10 mouse cellular contexts compared by ENCODE assay signal in the genomic region with DNA sequence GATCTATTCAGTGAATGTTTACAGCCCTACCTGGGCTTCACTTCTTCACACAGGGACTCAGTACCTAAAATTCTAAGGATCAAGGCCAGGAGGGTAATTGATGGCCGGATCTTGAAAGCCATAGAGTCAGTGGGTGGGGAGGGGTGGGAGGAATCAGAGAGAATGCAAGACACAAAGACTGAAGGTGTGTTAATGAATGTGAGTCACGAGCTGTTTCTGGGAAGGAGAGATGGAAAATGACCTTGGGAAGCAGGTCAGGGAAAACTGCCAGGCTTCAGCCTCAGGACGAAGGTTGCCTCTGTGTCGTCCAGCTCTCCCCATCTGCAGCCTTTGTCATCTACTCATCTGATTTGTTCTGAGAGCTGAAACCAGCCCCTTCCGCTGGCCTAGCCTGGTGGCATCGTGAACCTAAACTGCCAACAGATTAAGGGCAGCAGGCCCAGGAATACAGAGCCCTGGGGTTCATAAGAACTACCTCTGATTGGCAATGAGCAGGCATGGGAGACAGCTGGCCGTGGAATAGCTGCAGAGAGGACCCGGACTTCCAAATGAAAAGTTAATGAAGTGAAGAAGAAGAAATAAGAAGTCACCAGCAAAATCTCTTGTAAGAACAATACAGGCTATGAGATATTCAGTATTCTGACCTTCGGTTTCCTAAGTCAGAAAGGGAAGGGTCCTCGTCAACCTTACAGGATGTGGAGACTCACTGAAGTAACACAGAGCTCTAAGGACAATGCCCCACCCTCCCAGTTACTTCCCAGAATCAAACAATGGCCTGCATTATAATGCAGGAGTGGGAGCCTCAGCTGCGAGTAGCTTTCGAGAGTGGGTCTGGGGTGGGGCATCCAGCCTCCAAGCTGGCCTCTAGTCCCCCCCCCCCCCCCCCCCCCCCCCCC.
DNase-seq lines count a peak whose midpoint lies in the region; ATAC-seq and TF ChIP-seq lines count a peak whose summit lies in the region.
"Had no signal": no experiment of that assay in that cellular context is flagged by ENCODE, and none has a peak within 500 bp of the region (broad histone marks: within the 10 kb centered on the region; RNA-seq: fewer than 3 reads in every experiment).

No protein-coding gene starts in this region.

- no peaks in the 10 kb centered on the region for H3K27me3 ChIP-seq in forebrain, embryonic 12.5 days
- no peaks in the 10 kb centered on the region for H3K27me3 ChIP-seq in forebrain, embryonic 14.5 days (replicated peaks; ENCODE audit: control insufficient read depth, insufficient read depth, low read length)
- no peaks in the 10 kb centered on the region for H3K27me3 ChIP-seq in midbrain, embryonic 10.5 days (ENCODE audit: low read depth, poor library complexity, severe bottlenecking)
- no peaks in the 10 kb centered on the region for H3K27me3 ChIP-seq in midbrain, embryonic 11.5 days (ENCODE audit: control insufficient read depth, insufficient read depth, low read length)
- no peaks in the 10 kb centered on the region for H3K27me3 ChIP-seq in hindbrain, postnatal 0 days (ENCODE audit: insufficient read depth, low read length)
- H3K27me3 ChIP-seq in stomach, embryonic 16.5 days (ENCODE audit: control insufficient read depth, insufficient read depth, low read length), result no peaks in the 10 kb centered on the region
- H3K27me3 ChIP-seq: embryonic facial prominence, embryonic 15.5 days; limb, embryonic 13.5 days had no signal

- DNase-seq in forebrain, embryonic 14.5 days (ENCODE audit: low spot score), result no peak
- no peak for DNase-seq in midbrain, embryonic 10.5 days (ENCODE audit: low spot score)
- DNase-seq in midbrain, embryonic 11.5 days (ENCODE audit: low spot score, missing footprints), result no peak
- peak; percentile 25 for DNase-seq in hindbrain, postnatal 0 days (ENCODE audit: low spot score)
- DNase-seq in layer of hippocampus, adult 9-10 months (ENCODE audit: low spot score), result no peak
- no peak for DNase-seq in cerebellum, postnatal 4 days (ENCODE audit: low spot score in 2 of 2)

- no peaks in the 10 kb centered on the region for H3K36me3 ChIP-seq in forebrain, embryonic 12.5 days (replicated peaks)
- H3K36me3 ChIP-seq in forebrain, embryonic 14.5 days (ENCODE audit: control insufficient read depth, insufficient read depth, low read length), result no peaks in the 10 kb centered on the region
- H3K36me3 ChIP-seq in midbrain, embryonic 10.5 days, result no peaks in the 10 kb centered on the region
- H3K36me3 ChIP-seq in midbrain, embryonic 11.5 days (ENCODE audit: control insufficient read depth, insufficient read depth, low read length), result no peaks in the 10 kb centered on the region
- no peaks in the 10 kb centered on the region for H3K36me3 ChIP-seq in hindbrain, postnatal 0 days (ENCODE audit: insufficient read depth, low read length)
- H3K36me3 ChIP-seq in stomach, embryonic 16.5 days (ENCODE audit: control insufficient read depth, insufficient read depth, low read length), result no peaks in the 10 kb centered on the region
- H3K36me3 ChIP-seq: embryonic facial prominence, embryonic 15.5 days; limb, embryonic 13.5 days had no signal

- ATAC-seq in forebrain, embryonic 12.5 days (ENCODE audit: low FRiP score), result no peak
- ATAC-seq in forebrain, embryonic 14.5 days, result no peak
- ATAC-seq in midbrain, embryonic 11.5 days (ENCODE audit: low FRiP score), result no peak
- ATAC-seq in hindbrain, postnatal 0 days, result peak; percentile 49; the same call in 1 of the 2 replicates
- ATAC-seq in stomach, embryonic 16.5 days (ENCODE audit: insufficient read depth, low FRiP score), result no peak; the same call in 1 of the 2 replicates

- TF ChIP-seq CTCF in hindbrain, postnatal 0 days (IDR thresholded peaks at IDR 0.05; ENCODE audit: low read depth), result no peak

- no peak overlapping the region for H3K4me2 ChIP-seq in forebrain, embryonic 12.5 days
- H3K4me2 ChIP-seq in forebrain, embryonic 14.5 days (ENCODE audit: low read length), result no peak overlapping the region
- no peak overlapping the region for H3K4me2 ChIP-seq in midbrain, embryonic 11.5 days
- H3K4me2 ChIP-seq in hindbrain, postnatal 0 days (ENCODE audit: low read depth, low read length), result no peak overlapping the region
- H3K4me2 ChIP-seq in stomach, embryonic 16.5 days (ENCODE audit: low read depth, low read length), result no peak overlapping the region
- H3K4me2 ChIP-seq: embryonic facial prominence, embryonic 15.5 days; limb, embryonic 13.5 days had no signal

- no peak overlapping the region for H3K9ac ChIP-seq in forebrain, embryonic 12.5 days
- no peak overlapping the region for H3K9ac ChIP-seq in forebrain, embryonic 14.5 days (ENCODE audit: low read length)
- no peak overlapping the region for H3K9ac ChIP-seq in midbrain, embryonic 11.5 days (ENCODE audit: low read length)
- H3K9ac ChIP-seq in hindbrain, postnatal 0 days (replicated peaks; ENCODE audit: low read length), result no peak overlapping the region
- no peak overlapping the region for H3K9ac ChIP-seq in stomach, embryonic 16.5 days (ENCODE audit: low read length)
- H3K9ac ChIP-seq: embryonic facial prominence, embryonic 15.5 days; limb, embryonic 13.5 days had no signal

- H3K4me3 ChIP-seq in forebrain, embryonic 12.5 days (replicated peaks), result no peak overlapping the region
- H3K4me3 ChIP-seq in forebrain, embryonic 14.5 days (ENCODE audit: low read depth, low read length), result no peak overlapping the region
- H3K4me3 ChIP-seq in midbrain, embryonic 10.5 days, result no peak overlapping the region
- H3K4me3 ChIP-seq in midbrain, embryonic 11.5 days (ENCODE audit: low read depth, low read length), result no peak overlapping the region
- no peak overlapping the region for H3K4me3 ChIP-seq in hindbrain, postnatal 0 days (ENCODE audit: low read length)
- H3K4me3 ChIP-seq in stomach, embryonic 16.5 days (replicated peaks; ENCODE audit: low read length), result no peak overlapping the region
- H3K4me3 ChIP-seq: embryonic facial prominence, embryonic 15.5 days; limb, embryonic 13.5 days had no signal

- H3K4me1 ChIP-seq in forebrain, embryonic 12.5 days, result peaks cover 5% of the 10 kb centered on the region; the same call in 1 of the 2 replicates
- H3K4me1 ChIP-seq in forebrain, embryonic 14.5 days (ENCODE audit: control insufficient read depth, insufficient read depth, low read length), result no peaks in the 10 kb centered on the region
- H3K4me1 ChIP-seq in midbrain, embryonic 10.5 days, result peaks cover 12% of the 10 kb centered on the region
- no peaks in the 10 kb centered on the region for H3K4me1 ChIP-seq in midbrain, embryonic 11.5 days (ENCODE audit: control insufficient read depth, insufficient read depth, low read length)
- H3K4me1 ChIP-seq in hindbrain, postnatal 0 days (ENCODE audit: insufficient read depth, low read length), result no peaks in the 10 kb centered on the region
- peaks cover 6% of the 10 kb centered on the region for H3K4me1 ChIP-seq in stomach, embryonic 16.5 days (ENCODE audit: control insufficient read depth, insufficient read depth, low read length)

- 53% methylated on average over 12 of the region's 12 CpGs for WGBS in forebrain, embryonic 12.5 days
- WGBS in forebrain, embryonic 14.5 days, result 50% methylated on average over 12 of the region's 12 CpGs
- WGBS in midbrain, embryonic 10.5 days, result 54% methylated on average over 12 of the region's 12 CpGs
- WGBS in midbrain, embryonic 11.5 days, result 47% methylated on average over 12 of the region's 12 CpGs
- WGBS in hindbrain, postnatal 0 days, result 28% methylated on average over 12 of the region's 12 CpGs
- WGBS in stomach, embryonic 16.5 days, result 56% methylated on average over 12 of the region's 12 CpGs

- H3K9me3 ChIP-seq in forebrain, embryonic 12.5 days, result 0 out of 2 replicates have a peak, but pooled peaks cover 6% of the 10 kb centered on the region
- peaks cover 5% of the 10 kb centered on the region; the same call in 1 of the 2 replicates for H3K9me3 ChIP-seq in forebrain, embryonic 14.5 days (replicated peaks; ENCODE audit: control insufficient read depth, low read length)
- H3K9me3 ChIP-seq in midbrain, embryonic 10.5 days (replicated peaks), result peaks cover 6% of the 10 kb centered on the region
- H3K9me3 ChIP-seq in midbrain, embryonic 11.5 days (ENCODE audit: control insufficient read depth, low read length), result no peaks in the 10 kb centered on the region; the same call in 1 of the 2 replicates
- H3K9me3 ChIP-seq in hindbrain, postnatal 0 days (ENCODE audit: low read length), result no peaks in the 10 kb centered on the region
- H3K9me3 ChIP-seq in stomach, embryonic 16.5 days (replicated peaks; ENCODE audit: control insufficient read depth, low read length), result peaks cover 6% of the 10 kb centered on the region; the same call in 1 of the 2 replicates
- H3K9me3 ChIP-seq: embryonic facial prominence, embryonic 15.5 days had no signal

- 0 out of 2 replicates have a peak overlapping the region, but pooled peaks have one; percentile 43 for H3K27ac ChIP-seq in forebrain, embryonic 12.5 days
- no peak overlapping the region for H3K27ac ChIP-seq in forebrain, embryonic 14.5 days (ENCODE audit: low read depth, low read length)
- peak overlapping the region; percentile 10; the same call in 1 of the 2 replicates for H3K27ac ChIP-seq in midbrain, embryonic 10.5 days (replicated peaks)
- no peak overlapping the region for H3K27ac ChIP-seq in midbrain, embryonic 11.5 days (ENCODE audit: low read depth, low read length)
- H3K27ac ChIP-seq in hindbrain, postnatal 0 days, result 0 out of 2 replicates have a peak overlapping the region, but pooled peaks have one; percentile 28
- H3K27ac ChIP-seq in stomach, embryonic 16.5 days (ENCODE audit: low read length), result 0 out of 2 replicates have a peak overlapping the region, but pooled peaks have one; percentile 43
- H3K27ac ChIP-seq: embryonic facial prominence, embryonic 15.5 days; limb, embryonic 13.5 days had no signal

Comparison
In these comparisons a context has a peak if more than half of its experiments do, and no peak if none do; other contexts are left out.
1. H3K27ac ChIP-seq: peak in forebrain, embryonic 12.5 days (single experiment), midbrain, embryonic 10.5 days (single experiment), hindbrain, postnatal 0 days (single experiment) and stomach, embryonic 16.5 days (single experiment); none in forebrain, embryonic 14.5 days (single experiment) and midbrain, embryonic 11.5 days (single experiment).